Mouse (Mus musculus): Measurements from ENCODE around the gene Ppp1r12b. TPM values are rescaled to one million over a fixed set of nuclear protein-coding genes. Genes with fewer than 3 reads are reported as not detected.
"Not testable (repeated sequence)": the region's sequence is repeated elsewhere in the genome, so short reads cannot be mapped to it uniquely, and the experiment has no call there.

The Ppp1r12b gene
- total RNA-seq, 2 experiments from 2014 or later, result 181 to 205 TPM

DNA sequence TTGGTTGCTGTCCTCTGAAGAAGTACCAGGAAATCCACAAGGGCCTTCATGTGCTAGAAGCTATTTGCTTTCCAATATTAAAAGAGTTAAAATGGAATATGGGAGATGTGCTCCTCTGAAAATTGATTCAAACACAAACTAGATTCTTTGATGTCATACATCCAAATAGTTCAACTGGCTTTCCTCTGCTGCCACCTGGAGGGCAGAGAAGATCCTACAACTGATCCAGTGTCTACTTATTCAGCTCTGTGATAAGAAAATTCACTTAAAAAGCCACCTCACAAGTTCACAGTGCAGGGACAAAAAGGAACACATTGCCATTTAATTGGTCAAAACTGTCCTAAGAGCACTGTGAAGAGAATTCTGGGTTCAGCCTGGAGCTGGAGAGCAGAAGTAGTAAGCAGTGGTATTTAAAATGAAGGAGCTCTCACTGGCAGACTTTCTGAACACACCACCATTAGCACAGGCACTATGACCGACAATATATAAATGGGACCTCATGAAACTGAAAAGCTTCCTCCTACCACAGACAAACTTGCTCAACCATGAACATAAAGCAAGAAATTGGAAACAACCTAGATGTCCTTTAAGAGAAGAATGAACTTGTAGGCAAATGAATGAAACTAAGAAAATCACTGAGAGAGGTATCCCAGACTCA lies 101.3 kb downstream of the Ppp1r12b start:
- peak; percentile 44 to 67 for DNase-seq (ENCODE audit: low spot score in 2 of 2)

- DNase-seq (ENCODE audit: low spot score in 2 of 2), result no peak
Observed at GRCm38 (mm10) chr1:134852797-134853196, 102.9 kb downstream of the Ppp1r12b start.

DNA sequence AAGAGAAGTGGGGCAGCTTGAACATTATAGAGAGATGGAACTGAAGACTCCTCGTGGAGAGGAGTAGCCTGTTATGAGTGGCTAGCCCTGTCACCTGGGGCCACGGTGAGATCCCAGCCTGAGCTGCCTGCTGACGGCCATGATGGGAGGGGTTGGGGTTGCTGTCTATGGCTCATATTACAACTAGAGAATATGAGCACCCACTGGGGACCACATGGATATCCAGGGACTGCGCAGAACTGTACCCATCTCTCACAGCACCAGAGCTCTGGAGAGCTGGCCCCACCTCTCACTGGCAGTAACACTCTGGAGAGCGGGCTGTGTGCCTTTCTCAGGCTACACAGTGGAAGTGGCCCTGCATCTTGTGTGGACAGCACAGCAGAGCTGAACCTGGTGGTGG lies 104.5 kb downstream of the Ppp1r12b start:
- DNase-seq (ENCODE audit: low spot score in 2 of 2), result no peak

GRCm38 (mm10) chr1:134850361-134850760 lies 105.4 kb downstream of the Ppp1r12b start:
- no peak for DNase-seq (ENCODE audit: low spot score in 2 of 2)

DNA sequence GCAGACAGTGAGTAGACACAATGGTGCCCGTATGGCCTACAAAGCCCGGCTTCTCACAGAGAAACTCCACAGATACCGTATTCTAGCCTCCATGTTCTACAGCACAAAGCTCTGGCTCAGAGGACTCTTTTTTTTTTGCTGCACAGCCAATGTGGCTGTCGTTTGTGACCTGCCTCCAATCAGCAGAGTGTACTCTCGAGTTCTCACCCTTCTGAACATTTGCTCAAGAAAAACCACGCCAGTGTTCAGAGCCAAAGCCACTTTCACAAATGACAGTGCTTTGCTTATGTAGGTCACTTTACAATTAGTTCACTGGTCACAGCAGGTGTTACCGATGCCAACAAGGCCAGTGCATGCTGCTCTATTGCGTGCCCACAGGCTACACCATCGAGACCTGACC lies 107.9 kb downstream of the Ppp1r12b start:
- no peak for DNase-seq (ENCODE audit: low spot score in 2 of 2)

GRCm38 (mm10) chr1:134846295-134846988 lies 109.3 kb downstream of the Ppp1r12b start:
- no peak for DNase-seq (ENCODE audit: low spot score in 2 of 2)

GRCm38 (mm10) chr1:134843369-134843768 lies 112.4 kb downstream of the Ppp1r12b start:
- DNase-seq (ENCODE audit: low spot score in 2 of 2), result no peak

- no peak for DNase-seq (ENCODE audit: low spot score in 2 of 2)
Observed at GRCm38 (mm10) chr1:134836909-134837480, 118.7 kb downstream of the Ppp1r12b start.

DNA sequence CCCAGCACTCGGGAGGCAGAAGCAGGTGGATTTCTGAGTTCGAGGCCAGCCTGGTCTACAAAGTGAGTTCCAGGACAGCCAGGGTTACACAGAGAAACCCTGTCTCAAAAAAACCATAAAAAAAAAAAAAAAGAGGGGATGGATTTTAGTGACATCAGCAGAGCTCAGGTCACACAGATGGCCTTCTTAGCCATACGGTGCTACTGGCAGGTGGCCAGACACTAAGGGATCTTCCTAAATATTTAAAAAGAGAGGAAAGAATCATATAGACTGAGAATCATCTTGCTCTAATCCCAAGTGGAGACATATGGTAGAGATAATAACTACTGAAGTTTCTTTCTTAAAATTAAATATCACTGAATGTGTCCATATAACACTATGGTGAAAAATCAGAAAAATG lies 124.9 kb downstream of the Ppp1r12b start:
- DNase-seq (ENCODE audit: low spot score in 2 of 2), result not testable (repeated sequence)

GRCm38 (mm10) chr1:134829635-134830034 lies 126.1 kb downstream of the Ppp1r12b start:
- DNase-seq (ENCODE audit: low spot score in 2 of 2), result no peak

- no peak for DNase-seq (ENCODE audit: low spot score in 2 of 2)
Observed at GRCm38 (mm10) chr1:134824896-134825295, 130.8 kb downstream of the Ppp1r12b start.

GRCm38 (mm10) chr1:134823842-134824241 lies 131.9 kb downstream of the Ppp1r12b start:
- no peak for DNase-seq (ENCODE audit: low spot score in 2 of 2)

GRCm38 (mm10) chr1:134823323-134823722 lies 132.4 kb downstream of the Ppp1r12b start:
- DNase-seq (ENCODE audit: low spot score in 2 of 2), result no peak

- no peak for DNase-seq (ENCODE audit: low spot score in 2 of 2)
Observed at GRCm38 (mm10) chr1:134820882-134821281, 134.9 kb downstream of the Ppp1r12b start.

DNA sequence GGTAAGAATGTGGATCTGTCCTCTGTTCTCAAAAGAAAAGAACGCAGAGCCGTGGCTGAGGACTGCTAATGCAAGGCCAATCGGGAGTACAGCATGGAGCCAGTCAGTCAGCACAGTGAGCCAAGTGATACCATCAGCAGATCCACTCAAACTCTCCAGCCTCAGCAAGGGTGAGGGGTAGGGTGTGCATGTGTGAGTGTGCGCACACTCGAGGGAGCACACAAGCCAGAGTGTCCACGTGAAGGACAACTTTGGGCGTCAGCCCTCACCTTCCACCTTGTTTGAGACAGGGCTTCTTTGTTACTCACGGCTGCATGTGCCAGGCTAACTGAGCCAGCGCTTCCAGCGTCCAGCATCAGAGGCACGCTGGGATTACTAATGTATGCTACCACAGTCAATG lies 136.5 kb downstream of the Ppp1r12b start:
- no peak for DNase-seq (ENCODE audit: low spot score in 2 of 2)

DNA sequence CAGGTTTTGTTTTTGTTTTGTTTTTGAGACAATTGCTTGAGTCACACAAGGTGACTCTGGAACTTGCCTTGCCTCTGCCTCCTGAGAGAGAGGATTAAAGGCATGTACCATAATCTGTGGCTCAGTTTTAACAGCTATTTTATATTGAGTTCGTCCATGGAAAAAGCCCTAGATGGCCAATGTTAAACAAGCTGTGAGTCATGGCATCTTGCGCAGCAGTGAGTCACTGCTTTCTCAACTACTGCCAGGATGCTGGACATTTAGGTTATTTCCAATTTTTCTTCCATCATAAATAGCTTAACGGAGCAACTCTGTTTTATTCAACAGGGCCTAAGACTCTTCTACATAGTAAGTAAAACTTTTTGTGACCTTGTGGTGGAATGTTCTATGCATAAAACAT lies 137.0 kb downstream of the Ppp1r12b start:
- no peak for DNase-seq (ENCODE audit: low spot score in 2 of 2)

GRCm38 (mm10) chr1:134817916-134818595 lies 137.7 kb downstream of the Ppp1r12b start:
- no peak for DNase-seq (ENCODE audit: low spot score in 2 of 2)

DNA sequence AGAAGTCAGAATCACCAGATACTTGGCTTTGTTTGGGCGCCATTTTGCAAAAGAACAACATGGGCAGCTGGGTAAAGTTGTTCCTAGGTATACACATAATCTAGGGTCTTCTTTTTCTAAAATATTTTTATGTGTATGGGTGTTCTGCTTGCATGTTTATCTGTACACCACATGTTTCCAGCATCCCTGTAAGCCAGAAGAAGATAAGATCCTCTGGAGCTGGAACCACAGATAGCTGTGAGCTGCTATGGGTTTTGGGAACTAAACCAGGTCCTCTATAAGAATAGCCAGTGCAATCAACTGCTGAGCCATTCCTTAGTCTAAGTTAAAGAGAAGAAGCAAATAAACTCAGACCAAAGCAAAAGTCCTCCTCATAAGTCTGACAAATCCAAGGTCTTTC lies 138.6 kb downstream of the Ppp1r12b start:
- DNase-seq (ENCODE audit: low spot score in 2 of 2), result no peak

DNA sequence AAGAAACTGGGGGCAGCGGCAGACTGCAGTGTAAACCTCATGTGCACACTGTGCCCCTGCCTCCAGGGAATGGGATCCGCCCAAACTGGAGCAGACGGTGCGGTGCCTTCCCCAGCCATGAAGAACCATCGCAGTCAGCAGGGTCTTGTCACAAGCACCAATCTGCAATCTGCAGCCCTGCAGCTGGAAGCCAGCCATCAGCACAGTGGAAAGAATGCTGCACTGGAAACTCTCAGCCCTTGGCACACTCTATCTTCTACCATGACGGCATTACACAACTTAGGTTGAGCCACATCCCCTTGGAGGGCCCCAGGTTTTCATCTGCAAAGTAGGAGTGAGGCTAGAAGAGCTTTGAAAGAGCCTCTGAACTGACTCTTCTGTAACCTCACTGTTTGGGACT lies 139.1 kb downstream of the Ppp1r12b start:
- DNase-seq (ENCODE audit: low spot score in 2 of 2), result peak; percentile 34 to 75

DNA sequence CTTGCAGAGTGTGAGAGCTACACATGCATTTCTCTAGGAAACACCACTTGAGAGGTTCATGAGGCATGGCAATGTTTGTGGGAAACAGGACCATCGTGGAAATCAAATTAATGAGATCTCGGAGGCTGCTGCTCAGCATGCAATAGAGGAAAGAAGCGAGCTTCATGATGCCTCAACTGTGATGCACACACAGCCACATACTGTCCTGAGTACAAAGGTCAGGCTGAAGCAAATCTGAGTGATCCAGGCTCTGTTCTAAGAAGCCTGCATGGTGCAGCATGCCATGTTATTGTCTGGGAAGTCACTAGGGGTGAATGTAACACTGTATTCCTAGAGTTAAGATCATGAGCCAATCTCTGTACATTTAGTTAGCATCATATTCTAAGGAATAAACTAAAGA lies 140.0 kb downstream of the Ppp1r12b start:
- no peak for DNase-seq (ENCODE audit: low spot score in 2 of 2)

DNA sequence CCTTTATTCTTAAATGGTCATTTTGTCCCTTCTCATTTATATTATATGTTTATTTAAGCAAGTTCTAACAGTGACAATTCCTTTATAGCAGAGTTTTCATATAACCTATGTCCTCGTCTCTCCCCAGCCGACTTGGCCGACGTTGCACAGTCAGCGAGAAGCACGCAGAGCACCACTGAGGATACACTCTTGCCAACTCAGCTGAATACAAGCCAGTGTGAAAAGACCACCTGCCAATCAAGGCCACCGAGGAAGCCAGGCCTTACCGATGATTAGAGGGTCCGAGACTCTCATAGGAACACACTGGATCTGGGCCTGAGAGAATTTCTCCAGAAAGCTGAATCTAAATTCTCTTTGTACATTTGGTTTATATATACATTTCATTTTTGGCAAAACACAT lies 150.3 kb downstream of the Ppp1r12b start:
- no peak for DNase-seq (ENCODE audit: low spot score in 2 of 2)

DNA sequence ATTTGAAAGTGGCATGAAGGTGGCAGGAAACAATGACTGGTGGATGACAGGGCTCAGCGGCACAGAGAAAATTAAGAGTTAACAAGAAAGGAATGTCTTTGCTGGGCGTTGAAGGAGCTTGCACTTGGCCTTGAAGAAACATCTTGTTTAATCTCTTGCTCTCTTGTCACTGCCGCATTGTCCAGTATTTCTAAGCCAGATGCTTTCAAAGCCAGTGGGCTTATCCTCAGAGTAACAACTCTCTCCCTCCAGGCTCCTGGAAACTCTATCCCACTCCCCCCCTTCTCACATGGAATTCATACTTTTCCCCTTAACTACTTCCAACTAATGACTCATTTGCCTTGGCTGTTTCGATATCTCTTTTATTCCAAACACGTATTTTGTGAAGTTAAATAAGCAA lies 151.4 kb downstream of the Ppp1r12b start:
- no peak for DNase-seq (ENCODE audit: low spot score in 2 of 2)
